Mouse (Mus musculus) heart, postnatal 0 days (tissue): Measurements from ENCODE around the gene Rcan3.
A peak's percentile ranks its signal among the peaks of the same experiment; 100 is the strongest.

ENCODE experiments used
- CTCF ChIP-seq: IDR thresholded peaks from 2 replicates; pipeline ENCODE4 v1.5.1; 2016; ENCODE audit warnings: antibody characterized with exemption, control low read depth, low read depth
- EP300 ChIP-seq: IDR thresholded peaks from 2 replicates; pipeline ENCODE4 v1.6.1; 2016; ENCODE audit warnings: antibody characterized with exemption, low read depth

DNA sequence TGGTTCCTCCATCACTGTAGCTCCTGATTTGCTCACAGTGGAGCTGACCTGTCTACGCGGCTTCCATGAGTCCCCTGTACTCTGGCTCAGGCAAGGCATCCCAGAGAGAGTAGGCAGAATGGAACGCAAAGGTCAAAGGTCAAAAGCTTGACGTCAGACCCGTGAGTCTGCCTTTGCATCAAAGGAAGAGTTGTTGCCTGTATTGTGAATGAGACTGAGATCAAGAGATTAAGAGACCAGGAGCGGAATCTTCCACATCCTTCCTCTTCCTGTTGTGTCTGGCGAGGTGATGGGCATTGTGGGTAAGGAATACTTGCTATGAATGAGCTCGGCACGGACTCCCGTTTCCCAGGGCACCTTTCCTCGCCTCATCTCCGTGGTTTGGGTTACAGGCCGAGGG lies 2.6 kb upstream of the Rcan3 start:
- TF ChIP-seq CTCF, result no peak
- TF ChIP-seq EP300, result 0 out of 2 replicates have a peak, but pooled peaks have one; percentile 19
